8 mouse cellular contexts compared by ENCODE assay signal in genomic region chr3:105958204-105958603, GRCm38 (mm10). TPM values are rescaled to one million over a fixed set of nuclear protein-coding genes. Genes with fewer than 3 reads are reported as not detected.
DNase-seq lines count a peak whose midpoint lies in the region; ATAC-seq and TF ChIP-seq lines count a peak whose summit lies in the region.

No protein-coding gene starts in this region.

- H3K36me3 ChIP-seq in heart, embryonic 16.5 days (ENCODE audit: control insufficient read depth, insufficient read depth): peaks cover 24% of the 10 kb centered on the region
- peaks cover 73% of the 10 kb centered on the region for H3K36me3 ChIP-seq in G1E (replicated peaks)
- H3K36me3 ChIP-seq in forebrain, postnatal 0 days (ENCODE audit: insufficient read depth): peaks cover 28% of the 10 kb centered on the region
- peaks cover 70% of the 10 kb centered on the region for H3K36me3 ChIP-seq in midbrain, embryonic 10.5 days

- no peak for ATAC-seq in heart, embryonic 16.5 days (replicated peaks; ENCODE audit: extremely low read depth, insufficient read depth, low FRiP score)
- no peak for ATAC-seq in G1E (ENCODE audit: extremely low read depth, insufficient number of reproducible peaks, low FRiP score, poor library complexity, severe bottlenecking)
- no peak for ATAC-seq in forebrain, postnatal 0 days

- TF ChIP-seq CTCF in G1E (IDR thresholded peaks at IDR 0.05; ENCODE audit: low read depth, low read length): no peak
- no peak for TF ChIP-seq CTCF in forebrain, postnatal 0 days (IDR thresholded peaks at IDR 0.05; ENCODE audit: low read depth)

- 28% methylated on average over 5 of the region's 5 CpGs for WGBS in heart, embryonic 16.5 days
- WGBS in forebrain, postnatal 0 days: 43% methylated on average over 5 of the region's 5 CpGs
- 52% methylated on average over 5 of the region's 5 CpGs for WGBS in midbrain, embryonic 10.5 days

- peak overlapping the region; percentile 95 for H3K4me3 ChIP-seq in heart, embryonic 16.5 days (ENCODE audit: low read length)
- H3K4me3 ChIP-seq in G1E (ENCODE audit: low read depth, low read length): peak overlapping the region; percentile 98
- peak overlapping the region; percentile 77 for H3K4me3 ChIP-seq in forebrain, postnatal 0 days (ENCODE audit: low read depth, low read length)
- peak overlapping the region; percentile 66 for H3K4me3 ChIP-seq in midbrain, embryonic 10.5 days

- H3K27me3 ChIP-seq in heart, embryonic 16.5 days (ENCODE audit: control insufficient read depth, insufficient read depth, low read length): no peaks in the 10 kb centered on the region
- no peaks in the 10 kb centered on the region for H3K27me3 ChIP-seq in G1E (ENCODE audit: insufficient read depth, low read length)
- no peaks in the 10 kb centered on the region for H3K27me3 ChIP-seq in forebrain, postnatal 0 days (ENCODE audit: insufficient read depth, low read length)
- H3K27me3 ChIP-seq in midbrain, embryonic 10.5 days (ENCODE audit: low read depth, poor library complexity, severe bottlenecking): no peaks in the 10 kb centered on the region

- H3K9ac ChIP-seq in heart, embryonic 16.5 days (ENCODE audit: low read length): peak overlapping the region; percentile 96
- H3K9ac ChIP-seq in forebrain, postnatal 0 days: peak overlapping the region; percentile 97

- H3K4me2 ChIP-seq in heart, embryonic 16.5 days (ENCODE audit: low read depth, low read length): peak overlapping the region; percentile 73
- peak overlapping the region; percentile 70 for H3K4me2 ChIP-seq in forebrain, postnatal 0 days (ENCODE audit: low read depth)

- peak overlapping the region; percentile 94 for H3K27ac ChIP-seq in heart, embryonic 16.5 days (ENCODE audit: low read length)
- no peak overlapping the region for H3K27ac ChIP-seq in forebrain, postnatal 0 days (ENCODE audit: low read depth, low read length)
- peak overlapping the region; percentile 90 for H3K27ac ChIP-seq in midbrain, embryonic 10.5 days (replicated peaks)

- H3K4me1 ChIP-seq in heart, embryonic 16.5 days (ENCODE audit: control insufficient read depth, insufficient read depth, low read length): peaks cover 26% of the 10 kb centered on the region
- peaks cover 56% of the 10 kb centered on the region for H3K4me1 ChIP-seq in G1E (ENCODE audit: insufficient read depth, low read depth, low read length)
- peaks cover 17% of the 10 kb centered on the region for H3K4me1 ChIP-seq in forebrain, postnatal 0 days (ENCODE audit: insufficient read depth)
- H3K4me1 ChIP-seq in midbrain, embryonic 10.5 days: peaks cover 26% of the 10 kb centered on the region

- DNase-seq in heart, postnatal 4 days: no peak
- DNase-seq in G1E (ENCODE audit: low spot score): no peak
- DNase-seq in forebrain, postnatal 0 days: no peak
- no peak for DNase-seq in midbrain, embryonic 10.5 days (ENCODE audit: low spot score)
- no peak for DNase-seq in urinary bladder, adult 18-20 months (ENCODE audit: low spot score in 2 of 2)
- DNase-seq in cerebellum, postnatal 4 days (ENCODE audit: low spot score in 2 of 2): no peak
- no peak for DNase-seq in layer of hippocampus, adult 9-10 months (ENCODE audit: low spot score)

- no peaks in the 10 kb centered on the region for H3K9me3 ChIP-seq in heart, embryonic 16.5 days (replicated peaks; ENCODE audit: control insufficient read depth, low read length)
- H3K9me3 ChIP-seq in G1E (replicated peaks): no peaks in the 10 kb centered on the region
- H3K9me3 ChIP-seq in forebrain, postnatal 0 days (ENCODE audit: low read length): no peaks in the 10 kb centered on the region
- H3K9me3 ChIP-seq in midbrain, embryonic 10.5 days (replicated peaks): no peaks in the 10 kb centered on the region

RNA-seq across cellular contexts. Expression of gene Wdr77, which starts 1.0 kb away (rescaled TPM):
- 85.9 and 86.6 TPM in 2 replicates for polyA plus RNA-seq in heart, embryonic 16.5 days (2015; fragmentation: Nextera tagmentation; extraction: Ambion mirVana)
- 10 to 100 TPM; 58.3 to 63.3 TPM for total RNA-seq in heart, postnatal 4 days (2021)
- 59.9 and 68.9 TPM in 2 replicates for total RNA-seq in G1E (2014; fragmentation: Nextera tagmentation)
- total RNA-seq in G1E (2017): 42.7 and 45.2 TPM in 2 replicates
- 60.0 and 68.1 TPM in 2 replicates for polyA plus RNA-seq in G1E (2012)
- 49.9 and 64.8 TPM in 2 replicates for total RNA-seq in forebrain, postnatal 0 days (2014; rRNA removed)
- 62.2 and 77.7 TPM in 2 replicates for polyA plus RNA-seq in forebrain, postnatal 0 days (2015; fragmentation: Nextera tagmentation; extraction: Ambion mirVana)
- 166 and 188 TPM in 2 replicates for polyA plus RNA-seq in midbrain, embryonic 10.5 days (2016; fragmentation: Nextera tagmentation; extraction: Ambion mirVana)

RNA-seq across cellular contexts. Expression of gene Atp5f1, which starts 1.7 kb away (rescaled TPM):
- polyA plus RNA-seq in heart, embryonic 16.5 days (2015; fragmentation: Nextera tagmentation; extraction: Ambion mirVana): 954 and 1,079 TPM in 2 replicates
- total RNA-seq in heart, postnatal 4 days (2021): 100 to 1,000 TPM; 829 to 853 TPM
- total RNA-seq in G1E (2014; fragmentation: Nextera tagmentation) (239 and 247 TPM in 2 replicates), G1E (2017) (853 and 891 TPM in 2 replicates)
- polyA plus RNA-seq in G1E (2012): 110 and 140 TPM in 2 replicates
- total RNA-seq in forebrain, postnatal 0 days (2014; rRNA removed): 295 and 371 TPM in 2 replicates
- polyA plus RNA-seq in forebrain, postnatal 0 days (2015; fragmentation: Nextera tagmentation; extraction: Ambion mirVana): 535 and 605 TPM in 2 replicates
- 492 and 506 TPM in 2 replicates for polyA plus RNA-seq in midbrain, embryonic 10.5 days (2016; fragmentation: Nextera tagmentation; extraction: Ambion mirVana)

RNA-seq across cellular contexts. Expression of gene Ovgp1, which starts 15.3 kb away (rescaled TPM):
- 1.2 and 1.6 TPM in 2 replicates for polyA plus RNA-seq in heart, embryonic 16.5 days (2015; fragmentation: Nextera tagmentation; extraction: Ambion mirVana)
- under 1 TPM; 0.47 to 0.48 TPM for total RNA-seq in heart, postnatal 4 days (2021)
- 2.8 and 3.4 TPM in 2 replicates for total RNA-seq in G1E (2014; fragmentation: Nextera tagmentation)
- total RNA-seq in G1E (2017): 0.33 and 1.0 TPM in 2 replicates
- 0.13 and 0.22 TPM in 2 replicates for polyA plus RNA-seq in G1E (2012)
- total RNA-seq in forebrain, postnatal 0 days (2014; rRNA removed): 5.7 and 6.5 TPM in 2 replicates
- 2.6 and 3.8 TPM in 2 replicates for polyA plus RNA-seq in forebrain, postnatal 0 days (2015; fragmentation: Nextera tagmentation; extraction: Ambion mirVana)
- 1.3 and 2.0 TPM in 2 replicates for polyA plus RNA-seq in midbrain, embryonic 10.5 days (2016; fragmentation: Nextera tagmentation; extraction: Ambion mirVana)

RNA-seq across cellular contexts. Expression of gene I830077J02Rik, which starts 25.7 kb away (rescaled TPM):
- polyA plus RNA-seq in heart, embryonic 16.5 days (2015; fragmentation: Nextera tagmentation; extraction: Ambion mirVana): 0.90 and 1.6 TPM in 2 replicates
- 1 to 10 TPM in 1 of 2 experiments, under 1 TPM in 1; 0.69 to 1.4 TPM for total RNA-seq in heart, postnatal 4 days (2021)
- 34.4 and 36.8 TPM in 2 replicates for total RNA-seq in G1E (2014; fragmentation: Nextera tagmentation)
- 32.6 and 33.1 TPM in 2 replicates for total RNA-seq in G1E (2017)
- polyA plus RNA-seq in G1E (2012): 0.98 and 1.6 TPM in 2 replicates
- total RNA-seq in forebrain, postnatal 0 days (2014; rRNA removed): 0.19 and 0.23 TPM in 2 replicates
- 0.22 and 0.35 TPM in 2 replicates for polyA plus RNA-seq in forebrain, postnatal 0 days (2015; fragmentation: Nextera tagmentation; extraction: Ambion mirVana)
- 0.66 and 0.90 TPM in 2 replicates for polyA plus RNA-seq in midbrain, embryonic 10.5 days (2016; fragmentation: Nextera tagmentation; extraction: Ambion mirVana)

RNA-seq across cellular contexts. Expression of gene Pifo, which starts 56.2 kb away (rescaled TPM):
- polyA plus RNA-seq in heart, embryonic 16.5 days (2015; fragmentation: Nextera tagmentation; extraction: Ambion mirVana): 1.1 and 2.5 TPM in 2 replicates
- not detected for total RNA-seq in heart, postnatal 4 days (2021)
- total RNA-seq in G1E (2014; fragmentation: Nextera tagmentation): not detected in 2 replicates
- total RNA-seq in G1E (2017): not detected in 2 replicates
- polyA plus RNA-seq in G1E (2012): not detected in 2 replicates
- total RNA-seq in forebrain, postnatal 0 days (2014; rRNA removed): 7.1 and 8.2 TPM in 2 replicates
- 10.7 and 12.1 TPM in 2 replicates for polyA plus RNA-seq in forebrain, postnatal 0 days (2015; fragmentation: Nextera tagmentation; extraction: Ambion mirVana)
- 0.91 TPM in 1 of 2 replicates, not detected in the other for polyA plus RNA-seq in midbrain, embryonic 10.5 days (2016; fragmentation: Nextera tagmentation; extraction: Ambion mirVana)
